Mouse (Mus musculus) ES-E14 (cell line): ENCODE measurements around the gene Pigv.
"Not testable (repeated sequence)": the region's sequence is repeated elsewhere in the genome, so short reads cannot be mapped to it uniquely, and the experiment has no call there.

Source experiments
- HCFC1 ChIP-seq: IDR thresholded peaks from 2 replicates; pipeline ENCODE4 v1.6.1; 2012; ENCODE audit warnings: low read length, inconsistent platforms, borderline replicate concordance; ENCODE audit not compliant: insufficient read depth
- MAFK ChIP-seq: IDR thresholded peaks from 2 replicates; pipeline ENCODE4 v1.6.1; 2014; ENCODE audit warnings: mild to moderate bottlenecking, low read depth, low read length, inconsistent platforms; ENCODE audit not compliant: insufficient read depth
- ZNF384 ChIP-seq: IDR thresholded peaks from 2 replicates; pipeline ENCODE4 v1.6.1; 2012; ENCODE audit warnings: low read depth, low read length, inconsistent platforms

DNA sequence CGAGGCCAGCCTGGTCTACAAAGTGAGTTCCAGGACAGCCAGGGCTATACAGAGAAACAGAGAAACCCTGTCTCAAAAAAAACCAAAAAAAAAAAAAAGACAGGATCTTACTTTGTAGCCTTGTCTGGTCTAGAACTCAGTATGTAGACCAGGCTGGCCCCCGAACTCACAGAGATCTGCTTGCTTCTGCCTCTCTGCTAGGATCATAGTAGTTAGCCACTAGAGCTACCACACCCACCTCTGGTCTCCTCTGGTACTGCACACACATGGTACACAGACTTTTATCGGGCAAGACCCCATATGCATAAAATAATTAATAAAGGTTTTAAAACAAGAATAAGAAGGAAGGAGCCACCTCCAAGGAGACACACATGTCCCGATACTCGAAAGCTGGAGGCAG lies 18.4 kb downstream of the Pigv start:
- TF ChIP-seq ZNF384, result peak; percentile 66; the same call in 1 of the 2 replicates
- not testable (repeated sequence) for TF ChIP-seq HCFC1, MAFK
